Mouse (Mus musculus) heart, adult 10 weeks (tissue): ENCODE measurements around the gene Retnlg. TPM values are rescaled to one million over a fixed set of nuclear protein-coding genes. Genes with fewer than 3 reads are reported as not detected.

Experiments
- polyA plus RNA-seq: library from polyadenylated mRNA; stranded (reverse); fragments of 350-450 nt; fragmentation: Illumina TruSeq; extraction: RNeasy Lipid Tissue Mini Kit (QIAGEN cat#74804); gene quantifications from one replicate; pipeline ENCODE4 v1.2.3, GENCODE M21; 2014; ENCODE audit warnings: low read depth, low replicate concordance

The Retnlg gene
- polyA plus RNA-seq = not detected

DNA sequence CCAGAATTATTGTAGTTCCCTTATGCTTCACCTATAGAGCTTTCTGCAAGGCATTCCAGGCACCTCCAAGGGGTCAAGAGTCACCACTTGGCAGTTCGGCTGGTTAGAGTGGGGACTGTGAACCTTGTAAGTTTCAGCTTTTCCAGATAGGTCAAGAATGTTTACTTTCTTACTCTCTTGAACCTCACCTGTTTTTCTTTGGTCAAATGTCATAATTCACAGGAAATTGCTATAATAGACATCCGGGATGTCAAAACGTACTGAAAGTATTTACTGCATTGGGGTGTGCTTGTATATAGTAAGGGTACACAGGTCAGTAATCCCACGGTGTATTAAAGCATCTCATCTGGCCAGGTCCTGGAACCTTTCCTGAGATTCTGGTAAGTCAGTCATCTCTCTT, at the start of gene Retnlg:
Gene Retnlg, plus strand, starts transcription at position 301 of the 400 bp plus-strand sequence.

GRCm38 (mm10) chr16:48842266-48842665, 30.2 kb upstream of the Retnlg start, which contains the start of gene Retnla:
Gene Retnla, plus strand, starts transcription at chr16:48842551.

Other genes starting within 250 kb of the Retnlg start
- gene Trat1, start 100.6 kb upstream of the Retnlg start, polyA plus RNA-seq = not detected
- gene Retnlb, start 55.8 kb upstream of the Retnlg start, polyA plus RNA-seq = not detected
- 9.1 TPM for gene Retnla, start 30.1 kb upstream of the Retnlg start, polyA plus RNA-seq
- 5.6 TPM for gene Dzip3, start 121.5 kb downstream of the Retnlg start, polyA plus RNA-seq
- 0.89 TPM for gene Cip2a, start 121.6 kb downstream of the Retnlg start, polyA plus RNA-seq
- not detected for gene Myh15, start 184.9 kb downstream of the Retnlg start, polyA plus RNA-seq